In genomic region chrX:169338213-169338612, GRCm38 (mm10) we compare ENCODE assay signal across 25 mouse cellular contexts.
"Had no signal": no experiment of that assay in that cellular context is flagged by ENCODE, and none has a peak within 500 bp of the region (broad histone marks: within the 10 kb centered on the region; RNA-seq: fewer than 3 reads in every experiment).

No protein-coding gene starts in this region.

- H3K36me3 ChIP-seq: heart, embryonic 12.5 days; hindbrain, embryonic 10.5 days; hindbrain, embryonic 12.5 days; intestine, embryonic 15.5 days; limb, embryonic 13.5 days; limb, embryonic 15.5 days; liver, embryonic 12.5 days had no signal

- H3K9me3 ChIP-seq: heart, embryonic 12.5 days; hindbrain, embryonic 10.5 days; hindbrain, embryonic 12.5 days; intestine, embryonic 15.5 days; limb, embryonic 13.5 days; limb, embryonic 15.5 days; liver, embryonic 12.5 days had no signal

- H3K27ac ChIP-seq: gastrocnemius, adult 2 months; heart, adult 2 months; hindbrain, embryonic 10.5 days; hindbrain, embryonic 12.5 days; hindbrain, embryonic 14.5 days; intestine, embryonic 15.5 days; limb, embryonic 13.5 days; limb, embryonic 15.5 days; liver, embryonic 12.5 days had no signal

- H3K4me3 ChIP-seq: gastrocnemius, adult 2 months; heart, adult 2 months; heart, embryonic 12.5 days; hindbrain, embryonic 10.5 days; hindbrain, embryonic 12.5 days; intestine, embryonic 15.5 days; limb, embryonic 13.5 days; limb, embryonic 15.5 days; liver, embryonic 12.5 days had no signal

- H3K4me1 ChIP-seq: heart, embryonic 12.5 days; hindbrain, embryonic 10.5 days; hindbrain, embryonic 12.5 days; intestine, embryonic 15.5 days; limb, embryonic 13.5 days; limb, embryonic 15.5 days; liver, embryonic 12.5 days had no signal

- H3K27me3 ChIP-seq: heart, embryonic 12.5 days; intestine, embryonic 15.5 days; limb, embryonic 15.5 days; liver, embryonic 12.5 days had no signal

- H3K9ac ChIP-seq: heart, embryonic 12.5 days; hindbrain, embryonic 12.5 days; hindbrain, embryonic 14.5 days; intestine, embryonic 15.5 days; limb, embryonic 13.5 days; limb, embryonic 15.5 days; liver, embryonic 12.5 days had no signal

- DNase-seq: gastrocnemius, adult 2 months; gastrocnemius, postnatal 10 days; gastrocnemius, postnatal 25 days; heart, adult 11 months; heart, adult 2 months; heart, postnatal 10 days; heart, postnatal 4 days; kidney, adult 18-20 months; kidney, adult 8-10 months; kidney, postnatal 10 days; kidney, postnatal 25 days; layer of hippocampus, adult 9-11 months; layer of hippocampus, postnatal 36 days; left cerebral cortex, postnatal 4 days had no signal

- ATAC-seq: hindbrain, embryonic 16.5 days; inflammation-experienced regulatory T-cells, adult 6 months; intestine, embryonic 15.5 days; intestine, postnatal 0 days; liver, embryonic 12.5 days had no signal

- H3K4me2 ChIP-seq: heart, embryonic 12.5 days; hindbrain, embryonic 12.5 days; hindbrain, embryonic 14.5 days; intestine, embryonic 15.5 days; limb, embryonic 13.5 days; limb, embryonic 15.5 days; liver, embryonic 12.5 days had no signal
